Mouse (Mus musculus) testis, adult 2 months (tissue): ENCODE measurements around the gene Gpr160.

Source experiments
- CTCF ChIP-seq: fragments of 200-500 bp; IDR thresholded peaks from 2 replicates; pipeline ENCODE4 v1.5.1; 2012; ENCODE audit warnings: low read depth, mild to moderate bottlenecking, inconsistent platforms, low read length, moderate library complexity; ENCODE audit not compliant: control insufficient read depth, insufficient read depth, insufficient replicate concordance
- POLR2A ChIP-seq: fragments of 200-500 bp; IDR thresholded peaks from 2 replicates; pipeline ENCODE4 v1.6.1; 2012; ENCODE audit warnings: low read depth, mild to moderate bottlenecking, inconsistent platforms, low read length, moderate library complexity; ENCODE audit not compliant: control insufficient read depth

DNA sequence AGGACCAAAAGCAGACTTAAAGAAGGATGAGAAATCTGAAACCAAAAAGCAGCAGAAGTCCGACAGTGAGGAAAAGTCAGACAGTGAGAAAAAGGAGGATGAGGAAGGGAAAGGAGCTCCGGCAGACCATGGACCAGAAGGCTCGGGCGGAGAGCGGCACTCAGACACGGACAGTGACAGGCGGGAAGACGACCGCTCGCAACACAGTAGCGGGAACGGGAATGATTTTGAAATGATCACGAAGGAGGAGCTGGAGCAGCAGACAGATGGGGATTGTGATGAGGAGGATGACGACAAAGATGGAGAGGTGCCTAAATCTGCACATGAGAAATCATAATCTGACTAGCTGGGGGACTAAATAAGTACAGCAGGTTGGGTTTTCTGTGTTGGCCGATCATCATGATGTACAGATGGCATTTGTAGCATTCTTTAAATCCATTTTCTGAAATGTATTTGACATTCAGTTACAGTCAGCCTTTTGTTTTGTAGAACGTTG lies 37.1 kb upstream of the Gpr160 start:
- TF ChIP-seq POLR2A (no peak), CTCF (no peak)
